Mouse (Mus musculus) embryo, embryonic 9.5 days (tissue): ENCODE measurements at regions not wholly inside any gene's neighbourhood (a gene's known extent, or its start where the extent isn't known, plus 50 kb on each side); places are given as distances from the start of the nearest gene placed in this dataset.
A peak's percentile ranks its signal among the peaks of the same experiment; 100 is the strongest.
"Not testable (repeated sequence)": the region's sequence is repeated elsewhere in the genome, so short reads cannot be mapped to it uniquely, and the experiment has no call there.

Experiments used
- DNase-seq: peaks from one replicate; pipeline ENCODE4 v3.0.0-alpha.2; 2017; ENCODE audit errors: extremely low spot score

GRCm38 (mm10) chr13:97486490-97486889 is 245.6 kb downstream of the Enc1 start:
- DNase-seq: no peak

- no peak for DNase-seq
These were observed 245.0 kb downstream of the Enc1 start for GRCm38 (mm10) chr13:97485886-97486285.

GRCm38 (mm10) chr13:97484808-97485545 is 244.1 kb downstream of the Enc1 start:
- DNase-seq: no peak

- no peak for DNase-seq
These were observed 242.8 kb downstream of the Enc1 start for GRCm38 (mm10) chr13:97483681-97484080.

GRCm38 (mm10) chr13:97482439-97482946 is 241.6 kb downstream of the Enc1 start:
- no peak for DNase-seq

GRCm38 (mm10) chr13:97481259-97481658 is 240.4 kb downstream of the Enc1 start:
- DNase-seq: no peak

- no peak for DNase-seq
These were observed 238.2 kb downstream of the Enc1 start for GRCm38 (mm10) chr13:97479066-97479586.

- no peak for DNase-seq
These were observed 233.1 kb downstream of the Enc1 start for GRCm38 (mm10) chr13:97473971-97474365.

GRCm38 (mm10) chr13:97473256-97473970 is 232.5 kb downstream of the Enc1 start:
- no peak for DNase-seq

- DNase-seq: no peak
These were observed 229.1 kb downstream of the Enc1 start for GRCm38 (mm10) chr13:97469999-97470398.

- DNase-seq: no peak
These were observed 228.1 kb downstream of the Enc1 start for GRCm38 (mm10) chr13:97468874-97469593.

- DNase-seq: not testable (repeated sequence)
These were observed 225.7 kb downstream of the Enc1 start for GRCm38 (mm10) chr13:97466585-97466984.

- no peak for DNase-seq
These were observed 222.9 kb downstream of the Enc1 start for GRCm38 (mm10) chr13:97463798-97464197.

- DNase-seq: no peak
These were observed 222.0 kb downstream of the Enc1 start for GRCm38 (mm10) chr13:97462884-97463235.

- no peak for DNase-seq
These were observed 221.4 kb downstream of the Enc1 start for GRCm38 (mm10) chr13:97462110-97462883.

GRCm38 (mm10) chr13:97461207-97461606 is 220.3 kb downstream of the Enc1 start:
- DNase-seq: no peak

- DNase-seq: no peak
These were observed 218.2 kb downstream of the Enc1 start for GRCm38 (mm10) chr13:97459106-97459505.

- no peak for DNase-seq
These were observed 215.1 kb downstream of the Enc1 start for GRCm38 (mm10) chr13:97455961-97456360.

GRCm38 (mm10) chr13:97454715-97455114 is 213.8 kb downstream of the Enc1 start:
- no peak for DNase-seq

- DNase-seq: no peak
These were observed 212.6 kb downstream of the Enc1 start for GRCm38 (mm10) chr13:97453469-97453868.

- DNase-seq: peak; percentile 60
These were observed 212.2 kb downstream of the Enc1 start for GRCm38 (mm10) chr13:97453090-97453430.
